Mouse (Mus musculus) lung, postnatal 0 days (tissue): Measurements from ENCODE around the gene C130050O18Rik. TPM values are rescaled to one million over a fixed set of nuclear protein-coding genes. Genes with fewer than 3 reads are reported as not detected.

Experiments
- ATAC-seq: fragments of 200-750 bp; cut with Nextera tagmentation; 2 replicates; pipeline ENCODE4 v1.8.0; 2017; ENCODE audit warnings: moderate library complexity
- DNase-seq: peaks from one replicate; pipeline ENCODE4 v3.0.0-alpha.2; 2016; ENCODE audit warnings: low spot score
- H3K27ac ChIP-seq: fragments of 300-500 bp; sonication (generic); 2 replicates; pipeline ENCODE4 v1.5.1; 2014; ENCODE audit warnings: antibody characterized with exemption, mild to moderate bottlenecking, low read length, mixed read lengths
- H3K27me3 ChIP-seq: fragments of 300-500 bp; sonication (generic); replicated peaks from 2 replicates; pipeline ENCODE4 v1.6.1; 2014; ENCODE audit warnings: low read length, mixed read lengths; ENCODE audit not compliant: insufficient read depth
- H3K36me3 ChIP-seq: fragments of 300-500 bp; sonication (generic); 2 replicates; pipeline ENCODE4 v1.6.1; 2014; ENCODE audit warnings: low read length, mixed read lengths; ENCODE audit not compliant: insufficient read depth
- H3K4me1 ChIP-seq: fragments of 300-500 bp; sonication (generic); 2 replicates; pipeline ENCODE4 v1.6.1; 2014; ENCODE audit warnings: antibody characterized with exemption, low read depth, low read length, mixed read lengths; ENCODE audit not compliant: insufficient read depth
- H3K4me2 ChIP-seq: fragments of 300-500 bp; sonication (generic); replicated peaks from 2 replicates; pipeline ENCODE4 v1.6.1; 2014; ENCODE audit warnings: low read depth, mild to moderate bottlenecking, low read length, moderate library complexity, mixed read lengths
- H3K4me3 ChIP-seq: fragments of 300-500 bp; sonication (generic); 2 replicates; pipeline ENCODE4 v1.5.1; 2014; ENCODE audit warnings: low read depth, low read length
- H3K9ac ChIP-seq: fragments of 300-500 bp; sonication (generic); replicated peaks from 2 replicates; pipeline ENCODE4 v1.6.1; 2014; ENCODE audit warnings: low read depth, mild to moderate bottlenecking
- H3K9me3 ChIP-seq: fragments of 300-500 bp; sonication (generic); 2 replicates; pipeline ENCODE4 v1.6.1; 2016; ENCODE audit warnings: low read length, mixed read lengths
- CTCF ChIP-seq: IDR thresholded peaks from 2 replicates; pipeline ENCODE4 v1.5.1; 2016; ENCODE audit warnings: antibody characterized with exemption, mild to moderate bottlenecking
- EP300 ChIP-seq: IDR thresholded peaks from 2 replicates; pipeline ENCODE4 v1.6.1; 2016; ENCODE audit warnings: antibody characterized with exemption, mild to moderate bottlenecking, control low read depth
- WGBS: fragments of 180-500 bp; shearing (Covaris S2); extraction: QIAGEN DNeasy Blood & Tissue Kit; methylation state at CpG from one replicate; pipeline ENCODE4 v1.1.7; 2014; 5-methylcytosine and 5-hydroxymethylcytosine counted together
- polyA plus RNA-seq: library from polyadenylated mRNA; unstranded; fragments of >200 nt; fragmentation: Nextera tagmentation; extraction: Ambion mirVana; gene quantifications from 2 replicates; pipeline ENCODE4 v1.2.1, GENCODE M21; 2015

C130050O18Rik gene
- polyA plus RNA-seq, 1 experiment from 2014 or later, result 3.3 TPM

GRCm38 (mm10) chr5:139417480-139417879 lies 12.4 kb downstream of the C130050O18Rik start:
- Histone ChIP-seq H3K27me3 (no peaks in the 10 kb centered on the region), H3K4me1 (peaks cover 5% of the 10 kb centered on the region; the same call in 1 of the 2 replicates), H3K36me3 (no peaks in the 10 kb centered on the region), H3K4me2 (no peak overlapping the region), H3K4me3 (no peak overlapping the region), H3K9ac (no peak overlapping the region), H3K9me3 (no peaks in the 10 kb centered on the region), H3K27ac (no peak overlapping the region)
- 89% methylated on average over 3 of the region's 3 CpGs for WGBS
- DNase-seq (no peak), ATAC-seq (no peak)
- TF ChIP-seq EP300 (no peak), CTCF (peak; percentile 45)

GRCm38 (mm10) chr5:139418110-139418509 lies 13.0 kb downstream of the C130050O18Rik start:
- ATAC-seq (no peak), DNase-seq (no peak)
- H3K9me3 ChIP-seq, result no peaks in the 10 kb centered on the region
- WGBS, result 44% methylated on average over 2 of the region's 2 CpGs
- no peaks in the 10 kb centered on the region for H3K27me3 ChIP-seq
- peaks cover 5% of the 10 kb centered on the region; the same call in 1 of the 2 replicates for H3K4me1 ChIP-seq
- H3K4me3 ChIP-seq, result no peak overlapping the region
- no peaks in the 10 kb centered on the region for H3K36me3 ChIP-seq
- H3K9ac ChIP-seq, result no peak overlapping the region
- H3K4me2 ChIP-seq, result no peak overlapping the region
- no peak for TF ChIP-seq EP300
- no peak for TF ChIP-seq CTCF
- H3K27ac ChIP-seq, result no peak overlapping the region

GRCm38 (mm10) chr5:139418633-139419032 lies 13.6 kb downstream of the C130050O18Rik start:
- Histone ChIP-seq H3K9ac (no peak overlapping the region), H3K27ac (no peak overlapping the region), H3K4me3 (no peak overlapping the region), H3K9me3 (no peaks in the 10 kb centered on the region), H3K4me1 (peaks cover 5% of the 10 kb centered on the region; the same call in 1 of the 2 replicates), H3K36me3 (no peaks in the 10 kb centered on the region), H3K4me2 (no peak overlapping the region), H3K27me3 (no peaks in the 10 kb centered on the region)
- TF ChIP-seq CTCF (no peak), EP300 (no peak)
- WGBS, result 12% methylated on average over 3 of the region's 3 CpGs
- ATAC-seq (peak; percentile 30), DNase-seq (peak; percentile 25)

DNA sequence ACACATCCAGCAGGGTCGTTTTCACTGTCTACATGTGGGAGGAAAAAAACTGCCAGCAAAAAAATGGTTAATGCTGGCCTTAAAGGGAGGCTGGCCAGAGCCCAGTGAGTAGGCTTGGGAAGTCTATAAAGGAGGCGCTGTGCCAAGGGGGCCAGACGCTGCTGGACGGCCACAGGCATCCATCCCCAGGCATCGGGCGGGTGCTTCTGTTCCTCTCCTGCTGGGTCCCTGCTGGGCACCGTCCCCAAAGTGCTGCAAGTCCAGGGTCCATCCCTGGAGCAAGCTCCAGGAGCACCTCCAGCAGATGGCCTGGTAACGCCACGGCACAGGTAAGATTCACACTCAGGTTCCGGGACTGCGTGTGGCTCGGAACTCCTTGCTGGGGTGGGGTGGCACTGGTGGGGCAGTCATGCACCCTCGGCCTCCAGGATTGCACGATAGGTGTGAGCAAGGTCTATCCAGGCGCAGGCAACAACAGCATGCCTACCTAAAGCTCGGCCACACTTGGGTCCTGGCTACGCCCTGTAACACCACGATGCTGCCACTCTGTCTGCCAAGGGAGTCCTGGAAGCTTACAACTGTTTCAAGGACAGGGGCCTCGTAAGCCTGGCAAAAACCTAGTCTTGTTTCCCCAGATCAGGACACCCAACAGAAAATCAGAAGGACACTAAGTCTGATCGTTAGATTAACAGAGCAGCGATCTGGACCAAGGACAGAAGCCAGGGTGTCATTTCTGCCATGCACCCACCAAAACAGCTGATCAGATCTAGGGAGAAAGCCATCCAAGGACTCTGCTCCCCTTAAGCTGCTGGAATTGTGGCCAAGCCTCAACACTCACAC lies 18.2 kb downstream of the C130050O18Rik start, which contains the start of gene Gper1:
TSS of gene Gper1 (plus strand) at position 126 of the 840 bp plus-strand sequence.
- DNase-seq (peak; percentile 69), ATAC-seq (0 out of 2 replicates have a peak, but pooled peaks have one; percentile 36)
- peaks cover 5% of the 10 kb centered on the region; the same call in 1 of the 2 replicates for H3K4me1 ChIP-seq
- peak; percentile 19 for TF ChIP-seq CTCF
- TF ChIP-seq EP300, result no peak
- H3K4me3 ChIP-seq, result no peak within 1 kb of the TSS
- no peaks in the 10 kb centered on the region for H3K36me3 ChIP-seq
- no peak within 1 kb of the TSS for H3K27ac ChIP-seq
- no peaks in the 10 kb centered on the region for H3K27me3 ChIP-seq
- H3K9ac ChIP-seq, result no peak within 1 kb of the TSS
- 34% methylated on average over 21 of the region's 21 CpGs for WGBS
- H3K9me3 ChIP-seq, result no peaks in the 10 kb centered on the region
- peak within 1 kb of the TSS; percentile 32; the same call in 1 of the 2 replicates for H3K4me2 ChIP-seq

DNA sequence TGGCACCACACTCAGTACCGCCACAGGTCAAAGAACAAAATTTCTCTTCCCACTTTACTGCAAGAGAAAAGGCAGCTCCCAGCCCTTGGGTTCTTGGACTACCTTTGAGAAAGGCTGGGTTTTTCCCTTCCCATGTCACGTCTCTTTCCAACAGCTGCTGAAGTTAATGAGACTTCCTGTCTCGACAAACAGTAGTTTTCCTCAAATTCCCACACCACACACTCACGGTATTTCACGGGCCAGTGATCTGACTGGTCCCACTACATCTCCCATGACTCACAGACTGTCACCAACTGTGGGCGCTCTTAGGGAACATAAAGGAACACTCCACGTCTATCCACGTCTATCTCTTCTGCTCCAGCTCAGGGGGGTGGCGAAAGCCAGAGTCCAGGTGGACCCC lies 20.1 kb downstream of the C130050O18Rik start:
- no peak overlapping the region for H3K4me3 ChIP-seq
- no peak for TF ChIP-seq CTCF
- TF ChIP-seq EP300, result no peak

GRCm38 (mm10) chr5:139427001-139427400 lies 21.9 kb downstream of the C130050O18Rik start:
- WGBS, result 91% methylated on average over 9 of the region's 9 CpGs
- H3K4me1 ChIP-seq, result no peaks in the 10 kb centered on the region; the same call in 1 of the 2 replicates

More for the DNA sequence above, 20.1 kb downstream of the C130050O18Rik start:
- Histone ChIP-seq H3K9me3 (no peaks in the 10 kb centered on the region), H3K4me1 (no peaks in the 10 kb centered on the region; the same call in 1 of the 2 replicates), H3K36me3 (no peaks in the 10 kb centered on the region), H3K9ac (no peak overlapping the region), H3K4me2 (no peak overlapping the region), H3K27ac (no peak overlapping the region), H3K27me3 (no peaks in the 10 kb centered on the region)
- DNase-seq (no peak), ATAC-seq (no peak)
- WGBS, result 64% methylated on average over 9 of the region's 9 CpGs

More at GRCm38 (mm10) chr5:139427001-139427400, 21.9 kb downstream of the C130050O18Rik start:
- no peak for TF ChIP-seq CTCF
- TF ChIP-seq EP300, result no peak
- H3K4me3 ChIP-seq, result no peak overlapping the region
- no peak overlapping the region for H3K27ac ChIP-seq
- no peak overlapping the region for H3K4me2 ChIP-seq
- ATAC-seq (no peak), DNase-seq (no peak)
- no peaks in the 10 kb centered on the region for H3K27me3 ChIP-seq
- H3K9me3 ChIP-seq, result no peaks in the 10 kb centered on the region
- H3K9ac ChIP-seq, result no peak overlapping the region
- H3K36me3 ChIP-seq, result no peaks in the 10 kb centered on the region; the same call in 1 of the 2 replicates
